Mouse (Mus musculus) adrenal gland, adult 2 months (tissue): ENCODE measurements at regions not wholly inside any gene's neighbourhood (a gene's known extent, or its start where the extent isn't known, plus 50 kb on each side); places are given as distances from the start of the nearest gene placed in this dataset.

ENCODE experiments used
- DNase-seq: peaks from one replicate; pipeline ENCODE4 v3.0.0; 2021

DNA sequence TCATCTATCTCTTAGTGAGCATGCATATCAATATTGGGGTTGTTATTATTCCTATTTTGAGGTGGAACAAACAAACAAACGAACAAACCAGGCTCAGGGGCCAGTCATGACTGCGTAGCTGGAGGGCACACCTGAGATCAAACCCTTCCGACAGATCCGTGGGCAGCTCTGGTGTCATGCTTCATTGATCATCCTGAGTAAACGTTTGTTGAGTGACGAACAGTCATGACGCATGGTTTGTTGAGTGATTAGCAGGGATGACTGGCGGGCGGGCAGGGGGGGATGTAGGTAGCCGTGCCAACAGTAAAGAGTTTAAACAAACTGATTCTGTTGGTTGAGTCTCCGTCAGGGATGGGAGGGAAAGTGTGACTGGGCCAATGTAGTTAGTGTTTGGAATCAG lies 55.8 kb downstream of the Camk2n1 start:
- DNase-seq, result no peak

DNA sequence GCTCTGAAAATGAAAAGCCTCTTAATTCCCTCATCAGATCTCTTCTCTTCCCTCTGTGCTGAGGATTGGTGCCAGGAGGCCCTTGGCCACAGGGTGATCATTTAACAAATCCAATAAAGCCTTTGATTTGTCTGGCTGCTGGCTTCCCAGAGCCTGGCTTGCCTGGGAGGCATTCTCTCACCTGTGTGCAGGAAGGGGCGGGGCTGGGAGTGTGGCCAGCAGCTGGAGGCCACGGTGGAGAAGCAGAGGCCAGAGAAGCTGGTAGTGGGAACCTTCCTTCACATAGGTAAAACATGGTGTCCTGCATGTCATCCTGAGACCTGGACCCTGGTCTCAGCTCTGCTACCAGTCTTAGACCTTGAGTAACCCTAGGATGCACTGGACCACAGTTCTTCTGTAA lies 59.8 kb downstream of the Camk2n1 start:
- DNase-seq, result peak; percentile 6
